Comparison of ENCODE assay signal across 9 mouse cellular contexts in genomic region chr1:91483304-91484010, GRCm38 (mm10). TPM values are rescaled to one million over a fixed set of nuclear protein-coding genes. Genes with fewer than 3 reads are reported as not detected.
DNase-seq lines count a peak whose midpoint lies in the region; ATAC-seq lines count a peak whose summit lies in the region.
"Had no signal": no experiment of that assay in that cellular context is flagged by ENCODE, and none has a peak within 500 bp of the region (broad histone marks: within the 10 kb centered on the region; RNA-seq: fewer than 3 reads in every experiment).

No protein-coding gene starts in this region.

- no peaks in the 10 kb centered on the region for H3K27me3 ChIP-seq in kidney, embryonic 15.5 days
- no peaks in the 10 kb centered on the region for H3K27me3 ChIP-seq in limb, embryonic 15.5 days
- no peaks in the 10 kb centered on the region for H3K27me3 ChIP-seq in stomach, embryonic 15.5 days (replicated peaks)
- H3K27me3 ChIP-seq: embryonic facial prominence, embryonic 13.5 days had no signal

- no peak overlapping the region for H3K4me3 ChIP-seq in kidney, embryonic 15.5 days (replicated peaks)
- no peak overlapping the region for H3K4me3 ChIP-seq in limb, embryonic 15.5 days
- no peak overlapping the region for H3K4me3 ChIP-seq in stomach, embryonic 15.5 days (replicated peaks)
- H3K4me3 ChIP-seq: embryonic facial prominence, embryonic 13.5 days had no signal

- no peaks in the 10 kb centered on the region for H3K36me3 ChIP-seq in kidney, embryonic 15.5 days
- no peaks in the 10 kb centered on the region for H3K36me3 ChIP-seq in limb, embryonic 15.5 days
- no peaks in the 10 kb centered on the region for H3K36me3 ChIP-seq in stomach, embryonic 15.5 days
- H3K36me3 ChIP-seq: embryonic facial prominence, embryonic 13.5 days had no signal

- H3K27ac ChIP-seq in kidney, embryonic 15.5 days = no peak overlapping the region
- no peak overlapping the region for H3K27ac ChIP-seq in limb, embryonic 15.5 days
- no peak overlapping the region for H3K27ac ChIP-seq in stomach, embryonic 15.5 days
- H3K27ac ChIP-seq: embryonic facial prominence, embryonic 13.5 days had no signal

- ATAC-seq in kidney, embryonic 15.5 days (replicated peaks; ENCODE audit: low FRiP score) = peak; percentile 67; the same call in 1 of the 2 replicates
- ATAC-seq in limb, embryonic 15.5 days (ENCODE audit: insufficient number of reproducible peaks, low FRiP score, low TSS enrichment, low read depth) = 0 out of 2 replicates have a peak, but pooled peaks have one; percentile 58
- ATAC-seq in stomach, embryonic 15.5 days (ENCODE audit: insufficient read depth, low FRiP score, low read depth) = peak; percentile 77; the same call in 1 of the 2 replicates

- H3K9me3 ChIP-seq in kidney, embryonic 15.5 days (replicated peaks) = 0 out of 2 replicates have a peak, but pooled peaks cover 3% of the 10 kb centered on the region
- no peaks in the 10 kb centered on the region for H3K9me3 ChIP-seq in limb, embryonic 15.5 days
- no peaks in the 10 kb centered on the region for H3K9me3 ChIP-seq in stomach, embryonic 15.5 days
- H3K9me3 ChIP-seq: embryonic facial prominence, embryonic 13.5 days had no signal

- H3K4me1 ChIP-seq in kidney, embryonic 15.5 days = 0 out of 2 replicates have a peak, but pooled peaks cover 7% of the 10 kb centered on the region
- no peaks in the 10 kb centered on the region for H3K4me1 ChIP-seq in limb, embryonic 15.5 days
- peaks cover 5% of the 10 kb centered on the region; the same call in 1 of the 2 replicates for H3K4me1 ChIP-seq in stomach, embryonic 15.5 days
- H3K4me1 ChIP-seq: embryonic facial prominence, embryonic 13.5 days had no signal

- peak; percentile 70 for DNase-seq in A20 (ENCODE audit: low read depth, low spot score)
- DNase-seq in adrenal gland, adult 2 months = peak; percentile 90
- DNase-seq in embryo, embryonic 11 days = peak; percentile 88
- DNase-seq in heart, adult 9 months (ENCODE audit: low spot score in 2 of 2) = peak; percentile 42 to 81
- peak; percentile 81 for DNase-seq in naive thymus-derived CD4-positive, alpha-beta T cell, adult 2 months (ENCODE audit: low read depth)

- H3K9ac ChIP-seq in kidney, embryonic 15.5 days = no peak overlapping the region
- no peak overlapping the region for H3K9ac ChIP-seq in limb, embryonic 15.5 days
- H3K9ac ChIP-seq in stomach, embryonic 15.5 days = no peak overlapping the region
- H3K9ac ChIP-seq: embryonic facial prominence, embryonic 13.5 days had no signal

- 21% methylated on average over 10 of the region's 10 CpGs for WGBS in kidney, embryonic 15.5 days
- WGBS in limb, embryonic 15.5 days = 39% methylated on average over 10 of the region's 10 CpGs
- 34% methylated on average over 10 of the region's 10 CpGs for WGBS in stomach, embryonic 15.5 days

- 0 out of 2 replicates have a peak overlapping the region, but pooled peaks have one; percentile 10 for H3K4me2 ChIP-seq in kidney, embryonic 15.5 days
- no peak overlapping the region for H3K4me2 ChIP-seq in limb, embryonic 15.5 days
- no peak overlapping the region for H3K4me2 ChIP-seq in stomach, embryonic 15.5 days
- H3K4me2 ChIP-seq: embryonic facial prominence, embryonic 13.5 days had no signal

RNA-seq across cellular contexts. Expression of gene Traf3ip1, which starts 11.0 kb away (rescaled TPM):
- total RNA-seq in adrenal gland, adult 2 months (2021) = 10 to 100 TPM; 10.1 to 11.8 TPM
- 6.2 and 6.8 TPM in 2 replicates for polyA plus RNA-seq in adrenal gland, adult 2 months (2012; rRNA removed)
- polyA plus RNA-seq in kidney, embryonic 15.5 days (2015; fragmentation: Nextera tagmentation; extraction: Ambion mirVana) = 10.1 and 11.8 TPM in 2 replicates
- polyA plus RNA-seq in limb, embryonic 15.5 days (2015; fragmentation: Nextera tagmentation; extraction: Ambion mirVana) = 6.2 and 6.9 TPM in 2 replicates
- polyA plus RNA-seq in stomach, embryonic 15.5 days (2015; fragmentation: Nextera tagmentation; extraction: Ambion mirVana) = 7.8 and 8.4 TPM in 2 replicates

RNA-seq across cellular contexts. Expression of gene Per2, which starts 24.3 kb away (rescaled TPM):
- total RNA-seq in adrenal gland, adult 2 months (2021) = 10 to 100 TPM; 22.2 to 68.7 TPM
- polyA plus RNA-seq in adrenal gland, adult 2 months (2012; rRNA removed) = 24.7 and 40.0 TPM in 2 replicates
- 2.9 and 3.6 TPM in 2 replicates for polyA plus RNA-seq in kidney, embryonic 15.5 days (2015; fragmentation: Nextera tagmentation; extraction: Ambion mirVana)
- 3.7 and 4.6 TPM in 2 replicates for polyA plus RNA-seq in limb, embryonic 15.5 days (2015; fragmentation: Nextera tagmentation; extraction: Ambion mirVana)
- 5.4 and 6.5 TPM in 2 replicates for polyA plus RNA-seq in stomach, embryonic 15.5 days (2015; fragmentation: Nextera tagmentation; extraction: Ambion mirVana)

RNA-seq across cellular contexts. Expression of gene Asb1, which starts 56.9 kb away (rescaled TPM):
- 10 to 100 TPM; 17.8 to 22.0 TPM for total RNA-seq in adrenal gland, adult 2 months (2021)
- 4.2 and 6.6 TPM in 2 replicates for polyA plus RNA-seq in adrenal gland, adult 2 months (2012; rRNA removed)
- polyA plus RNA-seq in kidney, embryonic 15.5 days (2015; fragmentation: Nextera tagmentation; extraction: Ambion mirVana) = 5.2 and 5.4 TPM in 2 replicates
- 4.9 and 5.3 TPM in 2 replicates for polyA plus RNA-seq in limb, embryonic 15.5 days (2015; fragmentation: Nextera tagmentation; extraction: Ambion mirVana)
- 4.3 and 6.3 TPM in 2 replicates for polyA plus RNA-seq in stomach, embryonic 15.5 days (2015; fragmentation: Nextera tagmentation; extraction: Ambion mirVana)
